Mouse (Mus musculus): ENCODE data around the gene Idh1.

The Idh1 gene

GRCm38 (mm10) chr1:65176912-65177311 lies 9.4 kb downstream of the Idh1 start:
- DNase-seq (ENCODE audit: low spot score), result no peak

GRCm38 (mm10) chr1:65176171-65176570 lies 10.1 kb downstream of the Idh1 start:
- no peak for DNase-seq (ENCODE audit: low spot score)

- no peak for DNase-seq (ENCODE audit: low spot score)
Observed at GRCm38 (mm10) chr1:65173716-65174115, 12.6 kb downstream of the Idh1 start.

- DNase-seq (ENCODE audit: low spot score), result no peak
Observed at GRCm38 (mm10) chr1:65171579-65171978, 14.7 kb downstream of the Idh1 start.

GRCm38 (mm10) chr1:65169947-65170346 lies 16.4 kb downstream of the Idh1 start:
- DNase-seq (ENCODE audit: low spot score), result no peak

GRCm38 (mm10) chr1:65169536-65169935 lies 16.8 kb downstream of the Idh1 start:
- no peak for DNase-seq (ENCODE audit: low spot score)

- no peak for DNase-seq (ENCODE audit: low spot score)
Observed at GRCm38 (mm10) chr1:65167496-65167895, 18.8 kb downstream of the Idh1 start.

- DNase-seq (ENCODE audit: low spot score), result no peak
Observed at GRCm38 (mm10) chr1:65162210-65162609, 24.1 kb downstream of the Idh1 start.

- no peak for DNase-seq (ENCODE audit: low spot score)
Observed at GRCm38 (mm10) chr1:65156111-65156510, 30.2 kb downstream of the Idh1 start.

- DNase-seq (ENCODE audit: low spot score), result no peak
Observed at GRCm38 (mm10) chr1:65154814-65155213, 31.5 kb downstream of the Idh1 start.

- DNase-seq (ENCODE audit: low spot score), result no peak
Observed at GRCm38 (mm10) chr1:65147971-65148370, 38.3 kb downstream of the Idh1 start.

- DNase-seq (ENCODE audit: low spot score), result no peak
Observed at GRCm38 (mm10) chr1:65147326-65147725, 39.0 kb downstream of the Idh1 start.

- no peak for DNase-seq (ENCODE audit: low spot score)
Observed at GRCm38 (mm10) chr1:65146601-65147000, 39.7 kb downstream of the Idh1 start.

GRCm38 (mm10) chr1:65144783-65145182 lies 41.5 kb downstream of the Idh1 start:
- no peak for DNase-seq (ENCODE audit: low spot score)

GRCm38 (mm10) chr1:65137560-65137959 lies 48.7 kb downstream of the Idh1 start:
- no peak for DNase-seq (ENCODE audit: low spot score)

GRCm38 (mm10) chr1:65132833-65133232 lies 53.5 kb downstream of the Idh1 start:
- DNase-seq (ENCODE audit: low spot score), result no peak

- DNase-seq (ENCODE audit: low spot score), result no peak
Observed at GRCm38 (mm10) chr1:65131671-65132070, 54.6 kb downstream of the Idh1 start.

- DNase-seq (ENCODE audit: low spot score), result no peak
Observed at GRCm38 (mm10) chr1:65130226-65130625, 56.1 kb downstream of the Idh1 start.

GRCm38 (mm10) chr1:65129634-65130180 lies 56.6 kb downstream of the Idh1 start:
- DNase-seq (ENCODE audit: low spot score), result no peak

GRCm38 (mm10) chr1:65122574-65123372 lies 63.5 kb downstream of the Idh1 start, which contains the start of gene D630023F18Rik:
Gene D630023F18Rik, minus strand, starts transcription at chr1:65123214.
- no peak for DNase-seq (ENCODE audit: low spot score)

- DNase-seq (ENCODE audit: low spot score), result no peak
Observed at GRCm38 (mm10) chr1:65119438-65119837, 66.9 kb downstream of the Idh1 start, which contains the start of gene Gm28845. Gene Gm28845, minus strand, starts transcription at chr1:65119558.

GRCm38 (mm10) chr1:65118150-65118913 lies 68.0 kb downstream of the Idh1 start:
- no peak for DNase-seq (ENCODE audit: low spot score)
